Mouse (Mus musculus) forebrain, embryonic 11.5 days (tissue): ENCODE measurements around the gene Gatb. TPM values are rescaled to one million over a fixed set of nuclear protein-coding genes. Genes with fewer than 3 reads are reported as not detected.

Experiments
- ATAC-seq: fragments of 200-750 bp; cut with Nextera tagmentation; replicated peaks from 2 replicates; pipeline ENCODE4 v1.8.0; 2017; ENCODE audit warnings: moderate TSS enrichment; ENCODE audit not compliant: low FRiP score
- DNase-seq: peaks from one replicate; pipeline ENCODE4 v3.0.0-alpha.2; 2017; ENCODE audit warnings: low spot score
- H3K27ac ChIP-seq: fragments of 300-500 bp; sonication (generic); 2 replicates; pipeline ENCODE4 v1.5.1; 2014; ENCODE audit warnings: low read depth, low read length
- H3K27me3 ChIP-seq: fragments of 300-500 bp; sonication (generic); 2 replicates; pipeline ENCODE4 v1.6.1; 2014; ENCODE audit warnings: mild to moderate bottlenecking, low read length, mixed read lengths; ENCODE audit not compliant: control insufficient read depth, insufficient read depth
- H3K36me3 ChIP-seq: fragments of 300-500 bp; sonication (generic); 2 replicates; pipeline ENCODE4 v1.6.1; 2014; ENCODE audit warnings: mild to moderate bottlenecking, low read length, moderate library complexity, mixed read lengths; ENCODE audit not compliant: control insufficient read depth, insufficient read depth
- H3K4me1 ChIP-seq: fragments of 300-500 bp; sonication (generic); replicated peaks from 2 replicates; pipeline ENCODE4 v1.6.1; 2014; ENCODE audit warnings: low read length, mixed read lengths; ENCODE audit not compliant: control insufficient read depth, insufficient read depth
- H3K4me2 ChIP-seq: fragments of 300-500 bp; sonication (generic); 2 replicates; pipeline ENCODE4 v1.6.1; 2014; ENCODE audit warnings: low read depth, mild to moderate bottlenecking, low read length, moderate library complexity, mixed read lengths; ENCODE audit not compliant: severe bottlenecking
- H3K4me3 ChIP-seq: fragments of 300-500 bp; sonication (generic); 2 replicates; pipeline ENCODE4 v1.5.1; 2014; ENCODE audit warnings: low read depth, low read length
- H3K9ac ChIP-seq: fragments of 300-500 bp; sonication (generic); 2 replicates; pipeline ENCODE4 v1.6.1; 2014; ENCODE audit warnings: low read length
- H3K9me3 ChIP-seq: fragments of 300-500 bp; sonication (generic); 2 replicates; pipeline ENCODE4 v1.6.1; 2016; ENCODE audit warnings: low read length, mixed read lengths; ENCODE audit not compliant: control insufficient read depth
- WGBS: fragments of 180-500 bp; shearing (Covaris S2); extraction: QIAGEN DNeasy Blood & Tissue Kit; methylation state at CpG from one replicate; pipeline ENCODE4 v1.1.7; 2014; 5-methylcytosine and 5-hydroxymethylcytosine counted together
- polyA plus RNA-seq: library from polyadenylated mRNA; unstranded; fragments of >200 nt; fragmentation: Nextera tagmentation; extraction: Ambion mirVana; gene quantifications from 2 replicates; pipeline ENCODE4 v1.2.1, GENCODE M21; 2014

Gene Gatb
- polyA plus RNA-seq, 1 experiment from 2014 or later: 25.6 TPM

DNA sequence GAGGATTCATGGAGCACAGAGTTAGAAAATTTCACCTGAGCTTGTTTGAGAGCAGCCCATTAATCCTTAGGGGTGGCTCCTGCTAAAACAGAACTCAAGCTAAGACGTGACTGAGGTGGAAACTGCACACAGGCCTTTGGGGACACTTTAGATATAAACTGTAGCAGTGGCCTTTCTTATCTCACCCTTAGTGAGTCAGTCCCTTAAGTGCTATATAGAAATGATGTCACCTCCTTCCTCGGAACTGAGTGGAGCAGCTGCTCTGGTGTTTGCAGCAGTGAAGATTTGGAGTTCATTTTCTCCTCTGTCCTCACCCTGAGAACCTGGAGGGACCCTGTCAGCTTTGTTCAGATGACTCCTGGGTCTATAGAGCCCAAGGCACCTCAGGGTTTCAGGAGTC lies 14.8 kb downstream of the Gatb start:
- 79% methylated on average over 2 of the region's 2 CpGs for WGBS
- DNase-seq (no peak), ATAC-seq (no peak)
- no peaks in the 10 kb centered on the region for H3K9me3 ChIP-seq
- H3K27ac ChIP-seq: no peak overlapping the region
- H3K4me2 ChIP-seq: no peak overlapping the region
- no peak overlapping the region for H3K9ac ChIP-seq
- H3K27me3 ChIP-seq: no peaks in the 10 kb centered on the region
- H3K4me1 ChIP-seq: no peaks in the 10 kb centered on the region
- H3K36me3 ChIP-seq: no peaks in the 10 kb centered on the region
- H3K4me3 ChIP-seq: no peak overlapping the region

DNA sequence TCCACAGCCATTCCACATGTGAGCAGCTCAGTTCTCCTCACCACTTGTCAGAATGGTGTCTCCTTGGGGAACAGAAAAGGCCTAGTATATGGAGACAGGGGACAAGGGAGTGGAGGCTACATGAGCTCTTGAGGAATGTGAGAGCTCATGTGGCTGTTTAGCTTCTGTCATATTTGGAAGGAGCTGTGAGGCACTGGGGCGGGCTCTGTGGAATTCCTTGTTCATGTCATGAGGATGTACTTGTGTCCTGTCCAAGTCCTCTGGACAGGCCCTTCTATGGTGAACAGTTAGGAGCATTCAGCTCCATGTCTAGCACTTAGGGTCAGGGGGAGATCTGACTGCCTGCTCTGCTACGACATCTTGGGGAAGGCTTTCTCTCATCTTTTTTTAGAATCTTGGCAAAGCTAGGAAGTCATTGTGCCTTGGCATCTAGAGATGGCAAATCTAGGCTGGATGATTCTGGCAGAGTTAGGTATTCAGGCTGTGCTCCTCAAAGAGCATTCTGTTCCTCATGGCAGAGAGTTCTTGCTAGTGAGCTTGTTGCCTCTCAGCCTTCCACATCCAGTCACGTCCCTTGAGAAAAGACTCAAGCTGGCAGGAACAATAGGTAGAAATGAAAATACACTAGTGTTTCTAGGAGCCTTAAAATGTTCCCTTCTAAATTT lies 16.3 kb downstream of the Gatb start:
- Histone ChIP-seq H3K36me3 (no peaks in the 10 kb centered on the region), H3K27ac (no peak overlapping the region), H3K9ac (no peak overlapping the region), H3K9me3 (no peaks in the 10 kb centered on the region), H3K4me3 (no peak overlapping the region), H3K27me3 (no peaks in the 10 kb centered on the region), H3K4me1 (no peaks in the 10 kb centered on the region), H3K4me2 (no peak overlapping the region)
- WGBS: 89% methylated on average over 3 of the region's 3 CpGs
- DNase-seq (no peak), ATAC-seq (no peak)

- Histone ChIP-seq H3K4me2 (no peak overlapping the region), H3K4me1 (no peaks in the 10 kb centered on the region), H3K36me3 (no peaks in the 10 kb centered on the region), H3K27ac (no peak overlapping the region), H3K9me3 (no peaks in the 10 kb centered on the region), H3K27me3 (no peaks in the 10 kb centered on the region), H3K9ac (no peak overlapping the region), H3K4me3 (no peak overlapping the region)
- WGBS: 92% methylated on average over 4 of the region's 4 CpGs
- ATAC-seq: no peak
- no peak for DNase-seq
These were observed 18.1 kb downstream of the Gatb start for GRCm38 (mm10) chr3:85592067-85592466.

- Histone ChIP-seq H3K9me3 (no peaks in the 10 kb centered on the region), H3K4me2 (no peak overlapping the region), H3K27me3 (no peaks in the 10 kb centered on the region), H3K4me1 (no peaks in the 10 kb centered on the region), H3K9ac (no peak overlapping the region), H3K4me3 (no peak overlapping the region), H3K36me3 (no peaks in the 10 kb centered on the region), H3K27ac (no peak overlapping the region)
- WGBS: 94% methylated on average over 5 of the region's 5 CpGs
- ATAC-seq (no peak), DNase-seq (no peak)
These were observed 18.8 kb downstream of the Gatb start for GRCm38 (mm10) chr3:85592640-85593252.

GRCm38 (mm10) chr3:85594452-85594851 lies 20.5 kb downstream of the Gatb start:
- no peaks in the 10 kb centered on the region for H3K9me3 ChIP-seq
- no peak overlapping the region for H3K4me3 ChIP-seq
- no peak overlapping the region for H3K9ac ChIP-seq
- WGBS: 88% methylated on average over 3 of the region's 3 CpGs
- ATAC-seq (no peak), DNase-seq (no peak)
- no peaks in the 10 kb centered on the region for H3K27me3 ChIP-seq
- no peak overlapping the region for H3K27ac ChIP-seq
- H3K36me3 ChIP-seq: no peaks in the 10 kb centered on the region
- H3K4me2 ChIP-seq: no peak overlapping the region
- H3K4me1 ChIP-seq: no peaks in the 10 kb centered on the region

- 89% methylated on average over 3 of the region's 3 CpGs for WGBS
- ATAC-seq: no peak
- peaks cover 24% of the 10 kb centered on the region for H3K4me1 ChIP-seq
These were observed 25.6 kb downstream of the Gatb start for GRCm38 (mm10) chr3:85599526-85599925.

GRCm38 (mm10) chr3:85601841-85602305 lies 28.0 kb downstream of the Gatb start:
- no peaks in the 10 kb centered on the region for H3K9me3 ChIP-seq
- 46% methylated on average over 3 of the region's 3 CpGs for WGBS
- H3K9ac ChIP-seq: no peak overlapping the region
- DNase-seq (peak; percentile 56), ATAC-seq (peak; percentile 69)
- no peaks in the 10 kb centered on the region for H3K36me3 ChIP-seq
- H3K4me3 ChIP-seq: no peak overlapping the region
- H3K27me3 ChIP-seq: no peaks in the 10 kb centered on the region
- H3K4me1 ChIP-seq: peaks cover 24% of the 10 kb centered on the region
- H3K4me2 ChIP-seq: no peak overlapping the region
- H3K27ac ChIP-seq: 0 out of 2 replicates have a peak overlapping the region, but pooled peaks have one; percentile 4

More at GRCm38 (mm10) chr3:85599526-85599925, 25.6 kb downstream of the Gatb start:
- no peak for DNase-seq
- H3K9me3 ChIP-seq: no peaks in the 10 kb centered on the region
- no peaks in the 10 kb centered on the region for H3K36me3 ChIP-seq
- no peak overlapping the region for H3K27ac ChIP-seq
- no peak overlapping the region for H3K4me3 ChIP-seq
- H3K4me2 ChIP-seq: no peak overlapping the region
- H3K27me3 ChIP-seq: no peaks in the 10 kb centered on the region
- no peak overlapping the region for H3K9ac ChIP-seq

- Histone ChIP-seq H3K4me3 (no peak overlapping the region), H3K9me3 (no peaks in the 10 kb centered on the region), H3K4me1 (peaks cover 24% of the 10 kb centered on the region), H3K27ac (no peak overlapping the region), H3K4me2 (no peak overlapping the region), H3K27me3 (no peaks in the 10 kb centered on the region), H3K36me3 (no peaks in the 10 kb centered on the region), H3K9ac (no peak overlapping the region)
- ATAC-seq (peak; percentile 49; the same call in 1 of the 2 replicates), DNase-seq (peak; percentile 49)
- 80% methylated on average over 1 of the region's 1 CpGs for WGBS
These were observed 29.9 kb downstream of the Gatb start for GRCm38 (mm10) chr3:85603811-85604210.

GRCm38 (mm10) chr3:85606912-85607311 lies 33.0 kb downstream of the Gatb start:
- Histone ChIP-seq H3K36me3 (no peaks in the 10 kb centered on the region), H3K4me3 (no peak overlapping the region), H3K4me1 (peaks cover 16% of the 10 kb centered on the region), H3K4me2 (no peak overlapping the region), H3K9me3 (no peaks in the 10 kb centered on the region), H3K27me3 (no peaks in the 10 kb centered on the region), H3K27ac (no peak overlapping the region), H3K9ac (no peak overlapping the region)
- no peak for DNase-seq
- ATAC-seq: no peak
- 84% methylated on average over 3 of the region's 3 CpGs for WGBS
